Mouse (Mus musculus) heart, postnatal 0 days (tissue): ENCODE data around the gene Rbfox3. TPM values are rescaled to one million over a fixed set of nuclear protein-coding genes. Genes with fewer than 3 reads are reported as not detected.

Experiments
- ATAC-seq: fragments of 200-750 bp; cut with Nextera tagmentation; 2 replicates; pipeline ENCODE4 v1.8.0; 2017; ENCODE audit warnings: low read depth, moderate number of reproducible peaks, moderate library complexity; ENCODE audit not compliant: insufficient read depth
- DNase-seq: peaks from one replicate; pipeline ENCODE4 v3.0.0-alpha.2; 2016; ENCODE audit warnings: low spot score
- H3K27ac ChIP-seq: fragments of 300-500 bp; sonication (generic); 2 replicates; pipeline ENCODE4 v1.5.1; 2014; ENCODE audit warnings: low read depth, mild to moderate bottlenecking
- H3K27me3 ChIP-seq: fragments of 300-500 bp; sonication (generic); 2 replicates; pipeline ENCODE4 v1.6.1; 2014; ENCODE audit warnings: low read length, mixed read lengths; ENCODE audit not compliant: control insufficient read depth, insufficient read depth
- H3K36me3 ChIP-seq: fragments of 300-500 bp; sonication (generic); replicated peaks from 2 replicates; pipeline ENCODE4 v1.6.1; 2014; ENCODE audit warnings: low read length, mixed read lengths; ENCODE audit not compliant: control insufficient read depth, insufficient read depth
- H3K4me1 ChIP-seq: fragments of 300-500 bp; sonication (generic); 2 replicates; pipeline ENCODE4 v1.6.1; 2014; ENCODE audit warnings: antibody characterized with exemption; ENCODE audit not compliant: control insufficient read depth, insufficient read depth
- H3K4me2 ChIP-seq: fragments of 300-500 bp; sonication (generic); 2 replicates; pipeline ENCODE4 v1.6.1; 2014; ENCODE audit warnings: low read depth, mild to moderate bottlenecking, low read length, moderate library complexity
- H3K4me3 ChIP-seq: fragments of 300-500 bp; sonication (generic); 2 replicates; pipeline ENCODE4 v1.5.1; 2014; ENCODE audit warnings: low read depth, low read length
- H3K9ac ChIP-seq: fragments of 300-500 bp; sonication (generic); replicated peaks from 2 replicates; pipeline ENCODE4 v1.6.1; 2014; ENCODE audit warnings: low read depth, low read length, mixed read lengths
- H3K9me3 ChIP-seq: fragments of 300-500 bp; sonication (generic); replicated peaks from 2 replicates; pipeline ENCODE4 v1.6.1; 2016; ENCODE audit warnings: low read length; ENCODE audit not compliant: control insufficient read depth
- CTCF ChIP-seq: IDR thresholded peaks from 2 replicates; pipeline ENCODE4 v1.5.1; 2016; ENCODE audit warnings: antibody characterized with exemption, control low read depth, low read depth
- EP300 ChIP-seq: IDR thresholded peaks from 2 replicates; pipeline ENCODE4 v1.6.1; 2016; ENCODE audit warnings: antibody characterized with exemption, low read depth
- WGBS: fragments of 180-500 bp; shearing (Covaris S2); extraction: QIAGEN DNeasy Blood & Tissue Kit; methylation state at CpG from one replicate; pipeline ENCODE4 v1.1.7; 2014; 5-methylcytosine and 5-hydroxymethylcytosine counted together
- polyA plus RNA-seq: library from polyadenylated mRNA; unstranded; fragments of >200 nt; fragmentation: Nextera tagmentation; extraction: Ambion mirVana; gene quantifications from 2 replicates; pipeline ENCODE4 v1.2.1, GENCODE M21; 2015
- total RNA-seq: library from RNA; depleted of rRNA; stranded (reverse); fragments of >200 nt; gene quantifications from 2 replicates; pipeline ENCODE4 v1.2.3, GENCODE M21; 2014; ENCODE audit warnings: low replicate concordance

Rbfox3 gene
- total and polyA plus RNA-seq, 2 experiments from 2014 or later: 0.08 to 1.2 TPM

GRCm38 (mm10) chr11:118731655-118732054, 179.7 kb downstream of the Rbfox3 start:
- H3K27ac ChIP-seq: no peak overlapping the region
- no peak overlapping the region for H3K4me3 ChIP-seq
- no peak for DNase-seq
- no peaks in the 10 kb centered on the region for H3K4me1 ChIP-seq
- 75% methylated on average over 5 of the region's 5 CpGs for WGBS
- H3K9ac ChIP-seq: no peak overlapping the region
- H3K27me3 ChIP-seq: peaks cover 9% of the 10 kb centered on the region; the same call in 1 of the 2 replicates
- H3K4me2 ChIP-seq: no peak overlapping the region
- ATAC-seq: no peak
- no peaks in the 10 kb centered on the region for H3K9me3 ChIP-seq
- TF ChIP-seq CTCF: no peak
- no peak for TF ChIP-seq EP300
- no peaks in the 10 kb centered on the region for H3K36me3 ChIP-seq

- DNase-seq: peak; percentile 49
- H3K4me3 ChIP-seq: no peak overlapping the region
- H3K27me3 ChIP-seq: peaks cover 9% of the 10 kb centered on the region; the same call in 1 of the 2 replicates
- no peaks in the 10 kb centered on the region for H3K9me3 ChIP-seq
- no peak overlapping the region for H3K4me2 ChIP-seq
- ATAC-seq: peak; percentile 40; the same call in 1 of the 2 replicates
- 0 out of 2 replicates have a peak overlapping the region, but pooled peaks have one; percentile 30 for H3K27ac ChIP-seq
- TF ChIP-seq CTCF (no peak), EP300 (no peak)
- H3K36me3 ChIP-seq: no peaks in the 10 kb centered on the region
- 19% methylated on average over 8 of the region's 8 CpGs for WGBS
- H3K4me1 ChIP-seq: no peaks in the 10 kb centered on the region
- H3K9ac ChIP-seq: no peak overlapping the region
Measured at GRCm38 (mm10) chr11:118729373-118729772, 182.0 kb downstream of the Rbfox3 start.

GRCm38 (mm10) chr11:118728797-118729196, 182.6 kb downstream of the Rbfox3 start:
- Histone ChIP-seq H3K27ac (no peak overlapping the region), H3K9me3 (no peaks in the 10 kb centered on the region), H3K27me3 (peaks cover 9% of the 10 kb centered on the region; the same call in 1 of the 2 replicates), H3K9ac (no peak overlapping the region), H3K4me3 (no peak overlapping the region), H3K4me2 (no peak overlapping the region), H3K4me1 (no peaks in the 10 kb centered on the region), H3K36me3 (no peaks in the 10 kb centered on the region)
- ATAC-seq (no peak), DNase-seq (no peak)
- WGBS: 49% methylated on average over 12 of the region's 12 CpGs
- TF ChIP-seq EP300 (no peak), CTCF (no peak)

GRCm38 (mm10) chr11:118728083-118728551, 183.3 kb downstream of the Rbfox3 start:
- 31% methylated on average over 8 of the region's 8 CpGs for WGBS
- H3K27ac ChIP-seq: peak overlapping the region; percentile 47
- no peak overlapping the region for H3K4me3 ChIP-seq
- no peaks in the 10 kb centered on the region for H3K9me3 ChIP-seq
- TF ChIP-seq CTCF (no peak), EP300 (no peak; the same call in 1 of the 2 replicates)
- no peaks in the 10 kb centered on the region for H3K4me1 ChIP-seq
- H3K27me3 ChIP-seq: peaks cover 9% of the 10 kb centered on the region; the same call in 1 of the 2 replicates
- no peak overlapping the region for H3K4me2 ChIP-seq
- no peak overlapping the region for H3K9ac ChIP-seq
- DNase-seq (peak; percentile 56), ATAC-seq (peak; percentile 67)
- no peaks in the 10 kb centered on the region for H3K36me3 ChIP-seq

GRCm38 (mm10) chr11:118726430-118726829, 185.0 kb downstream of the Rbfox3 start:
- Histone ChIP-seq H3K27me3 (peaks cover 15% of the 10 kb centered on the region; the same call in 1 of the 2 replicates), H3K4me2 (no peak overlapping the region), H3K9me3 (no peaks in the 10 kb centered on the region), H3K9ac (no peak overlapping the region), H3K4me3 (no peak overlapping the region), H3K27ac (no peak overlapping the region), H3K4me1 (no peaks in the 10 kb centered on the region), H3K36me3 (no peaks in the 10 kb centered on the region)
- ATAC-seq (no peak), DNase-seq (no peak)
- 83% methylated on average over 8 of the region's 8 CpGs for WGBS
- TF ChIP-seq CTCF: no peak

- no peak overlapping the region for H3K9ac ChIP-seq
- H3K4me2 ChIP-seq: no peak overlapping the region
- no peaks in the 10 kb centered on the region for H3K4me1 ChIP-seq
- peaks cover 12% of the 10 kb centered on the region; the same call in 1 of the 2 replicates for H3K27me3 ChIP-seq
- DNase-seq (no peak), ATAC-seq (no peak)
- H3K36me3 ChIP-seq: no peaks in the 10 kb centered on the region
- no peaks in the 10 kb centered on the region for H3K9me3 ChIP-seq
- TF ChIP-seq CTCF (no peak), EP300 (no peak)
- no peak overlapping the region for H3K4me3 ChIP-seq
- WGBS: 74% methylated on average over 8 of the region's 8 CpGs
- no peak overlapping the region for H3K27ac ChIP-seq
Measured at GRCm38 (mm10) chr11:118724423-118724822, 187.0 kb downstream of the Rbfox3 start.
